Comparison of ENCODE assay signal across 18 mouse cellular contexts in the genomic region with DNA sequence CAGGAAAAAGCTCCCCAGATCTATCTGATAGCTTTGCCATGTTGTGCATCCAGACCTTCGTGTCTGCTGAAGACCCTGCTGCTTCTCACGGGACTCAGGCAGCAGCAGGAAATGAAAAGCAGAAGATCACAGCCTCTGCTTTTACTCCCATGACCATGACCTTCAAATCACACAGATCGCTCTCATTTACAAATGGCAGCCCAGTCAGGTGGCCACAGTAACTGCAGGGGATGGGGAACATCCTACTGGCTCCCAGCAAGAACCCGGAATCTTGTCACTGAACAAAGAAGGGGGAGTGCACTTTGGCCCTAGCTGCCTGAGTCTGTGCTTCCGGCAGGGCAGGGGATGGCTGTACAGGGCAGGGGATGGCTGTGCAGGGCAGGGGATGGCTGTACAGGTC. TPM values are rescaled to one million over a fixed set of nuclear protein-coding genes. Genes with fewer than 3 reads are reported as not detected.
DNase-seq lines count a peak whose midpoint lies in the region.
"Had no signal": no experiment of that assay in that cellular context is flagged by ENCODE, and none has a peak within 500 bp of the region (broad histone marks: within the 10 kb centered on the region; RNA-seq: fewer than 3 reads in every experiment).

No protein-coding gene starts in this region.

- DNase-seq in adrenal gland, adult (ENCODE audit: inconsistent age in 2 of 2, low spot score in 1 of 2): peak; percentile 33 to 54
- DNase-seq in adrenal gland, postnatal 36 days: no peak
- DNase-seq in ES-CJ7 (ENCODE audit: low read depth, low spot score): peak; percentile 21
- DNase-seq in ZHBTc4 (ENCODE audit: low read depth, low spot score): peak; percentile 34
- DNase-seq in frontal cortex, postnatal 10 days (ENCODE audit: low spot score in 2 of 2): no peak
- DNase-seq: adrenal gland, adult 8-10 months; adrenal gland, postnatal 14 days; B cell, adult 2 months; cerebellum, adult 11 months; cerebellum, adult 18-20 months; cerebellum, adult 8-10 months; cerebellum, adult 9-11 months; cerebellum, postnatal 14 days; cerebellum, postnatal 36 days; embryo, embryonic 11 days had no signal

RNA-seq across cellular contexts. Expression of gene Ptprb, which starts 40.0 kb away (rescaled TPM):
- 10 to 100 TPM; 37.8 to 56.6 TPM for total RNA-seq in adrenal gland, postnatal 36 days (2021)
- total RNA-seq: CH12.LX; common myeloid progenitor, adult 5-6 weeks; MEL had no signal

Comparison
In these comparisons a context has a peak if more than half of its experiments do, and no peak if none do; other contexts are left out.
1. DNase-seq: peak in adrenal gland, adult (2 of 2), ES-CJ7 (single experiment) and ZHBTc4 (single experiment); none in adrenal gland, postnatal 36 days (0 of 2) and frontal cortex, postnatal 10 days (0 of 2).